Mouse (Mus musculus) cerebral cortex, adult 2 months (tissue): ENCODE results near the gene Chrm3.

ENCODE experiments used
- WGBS: fragments of 180-500 bp; shearing (Covaris S2); methylation state at CpG from one replicate; pipeline ENCODE4 v1.1.7; 2018; 5-methylcytosine and 5-hydroxymethylcytosine counted together

The Chrm3 gene

DNA sequence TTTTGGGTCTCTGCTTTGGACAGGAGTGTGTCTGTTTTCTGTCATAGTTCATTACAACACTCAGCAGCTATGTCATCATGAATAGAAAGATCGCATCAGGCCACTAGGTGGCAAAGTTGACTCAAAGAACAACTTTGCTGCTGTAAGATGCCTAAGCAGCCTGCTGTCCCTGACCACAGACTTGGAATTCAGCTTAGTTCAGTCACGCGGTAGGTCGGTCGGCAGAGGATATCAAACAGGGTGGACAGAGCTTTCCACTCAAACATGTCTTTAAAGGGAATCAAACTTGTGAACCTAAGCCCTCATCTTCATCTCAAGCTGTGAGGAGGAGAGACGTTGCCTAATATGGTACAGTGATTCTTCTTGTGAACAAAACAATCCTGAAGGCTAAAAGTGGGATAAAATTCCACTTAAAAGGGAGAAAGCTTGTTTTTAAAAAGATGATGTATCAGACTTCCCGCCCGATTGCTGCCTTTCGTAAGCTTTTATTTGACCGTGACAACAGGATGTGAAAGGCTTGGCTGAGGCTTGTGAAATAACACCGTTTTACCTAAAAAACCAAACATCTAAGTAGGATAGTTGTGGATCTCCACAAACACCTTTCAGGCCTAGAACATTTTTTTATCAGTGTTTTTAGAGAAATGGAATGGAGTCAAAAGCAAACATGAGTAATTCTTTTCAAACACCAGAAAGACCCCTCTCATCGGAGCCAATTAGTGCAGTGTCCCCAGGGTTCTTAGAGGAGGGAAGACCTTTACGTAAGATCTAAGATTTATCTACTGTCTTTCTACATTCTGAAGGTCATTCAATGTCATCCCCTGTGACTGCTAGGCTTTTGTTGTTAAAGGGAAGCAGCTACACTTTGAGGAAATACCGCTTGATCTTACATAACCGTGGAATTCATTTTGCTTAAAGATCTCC is 478.0 kb downstream of the Chrm3 start:
- WGBS, result 35% methylated on average over 15 of the region's 15 CpGs

DNA sequence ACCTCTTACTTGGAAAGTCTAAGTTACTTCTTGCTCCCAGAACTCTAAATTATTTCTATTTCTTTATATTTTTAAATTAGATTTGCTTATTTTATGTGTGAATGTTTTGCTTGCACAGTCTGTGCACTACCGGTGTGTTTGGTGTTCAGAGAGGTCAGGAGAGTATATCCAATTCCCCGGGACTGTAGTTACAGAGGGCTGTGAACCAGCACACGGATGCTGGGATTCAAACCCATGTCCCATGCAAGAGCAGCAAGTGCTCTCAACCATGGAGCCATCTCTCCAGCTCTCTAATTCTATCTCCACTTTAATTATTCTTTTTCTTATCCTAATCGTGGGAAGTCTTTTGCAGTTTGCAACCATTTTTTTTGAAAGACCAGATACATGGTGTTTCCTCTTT is 478.7 kb downstream of the Chrm3 start:
- 61% methylated on average over 4 of the region's 4 CpGs for WGBS

DNA sequence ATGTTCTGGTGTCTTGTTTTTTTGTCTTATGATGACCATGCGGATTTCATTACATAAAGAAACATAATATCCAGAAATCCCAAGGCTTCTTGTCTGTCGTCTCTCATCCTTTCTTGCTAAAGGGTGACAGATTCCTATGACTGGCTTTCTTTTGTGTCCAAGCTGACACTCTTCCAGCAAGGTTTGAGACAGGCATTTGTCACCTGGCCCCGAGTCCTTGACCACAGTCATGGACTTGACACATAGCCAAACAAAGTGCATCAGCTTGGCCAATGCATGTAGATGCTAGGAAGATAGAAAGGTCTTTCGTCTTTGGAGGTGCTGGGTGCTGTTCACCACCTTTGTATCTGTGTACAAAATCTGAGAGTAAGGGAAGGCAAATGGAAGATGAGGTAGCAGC is 480.2 kb downstream of the Chrm3 start:
- WGBS, result 87% methylated on average over 4 of the region's 4 CpGs

GRCm38 (mm10) chr13:9878596-9879010 is 482.0 kb downstream of the Chrm3 start:
- 85% methylated on average over 7 of the region's 7 CpGs for WGBS

GRCm38 (mm10) chr13:9873377-9873776 is 487.3 kb downstream of the Chrm3 start:
- 93% methylated on average over 3 of the region's 3 CpGs for WGBS

DNA sequence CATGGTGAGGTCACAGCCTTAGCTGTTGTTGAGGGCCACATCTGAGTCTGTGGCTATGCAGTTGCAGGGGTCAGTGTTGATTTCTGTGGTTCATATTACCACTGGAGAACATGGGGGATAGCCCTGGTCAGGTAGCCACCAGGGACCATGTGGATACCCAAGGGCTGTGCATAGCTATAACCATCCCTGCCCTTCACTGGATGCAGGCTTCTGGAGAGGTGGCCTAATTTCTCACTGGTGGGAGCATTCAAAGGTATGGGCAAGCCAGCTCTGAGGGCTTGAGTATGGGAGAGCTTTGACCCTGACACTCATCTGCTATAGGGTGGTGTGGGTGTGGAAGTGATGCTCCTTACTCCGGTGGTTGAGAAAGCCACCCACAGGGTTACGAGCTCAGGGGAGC is 494.5 kb downstream of the Chrm3 start:
- WGBS, result 88% methylated on average over 2 of the region's 2 CpGs

GRCm38 (mm10) chr13:9847515-9847914 is 513.1 kb downstream of the Chrm3 start:
- WGBS, result 80% methylated on average over 3 of the region's 3 CpGs

DNA sequence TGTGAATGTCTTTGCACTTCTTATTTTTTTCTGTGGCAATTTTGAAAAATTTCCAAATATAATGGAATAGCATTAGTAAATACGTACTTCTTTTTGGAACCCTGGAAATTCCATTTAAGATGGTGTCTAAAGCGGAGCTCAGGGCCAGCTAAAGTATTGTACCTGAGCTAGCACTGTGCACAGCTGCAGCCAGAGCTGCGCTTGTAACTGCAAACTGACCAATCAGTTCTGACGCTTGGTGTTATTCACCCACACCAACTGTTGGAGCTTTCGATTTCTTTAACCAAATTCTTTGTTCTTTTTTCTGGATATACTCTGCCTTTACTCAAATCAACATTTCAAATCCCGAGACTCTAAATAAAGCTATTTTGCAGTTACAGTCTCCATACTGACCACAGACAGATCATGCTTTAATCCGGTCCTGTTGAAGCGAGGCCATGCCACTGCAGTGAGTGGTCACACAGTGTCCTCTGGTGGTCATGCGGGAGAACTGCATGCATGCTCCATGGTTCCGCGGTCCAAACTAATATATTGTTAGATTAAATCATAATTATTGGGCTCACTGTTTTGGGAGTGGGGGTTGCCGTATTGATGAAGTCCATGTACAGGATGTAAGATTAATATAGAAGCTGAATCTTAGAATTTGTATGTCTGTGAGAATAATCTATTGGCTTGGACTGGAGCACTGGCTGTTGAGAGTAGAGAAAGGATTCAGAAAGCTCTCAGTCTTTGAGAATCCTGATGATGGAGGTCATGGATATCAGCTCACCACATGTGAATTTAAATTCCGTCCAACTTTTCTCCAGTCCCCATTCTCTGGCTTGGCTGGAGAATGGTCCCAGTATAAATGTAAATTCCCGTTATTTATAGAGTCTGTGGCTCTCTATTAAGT is 513.9 kb downstream of the Chrm3 start:
- WGBS, result 26% methylated on average over 14 of the region's 14 CpGs

- 78% methylated on average over 33 of the region's 33 CpGs for WGBS
These were observed 526.4 kb downstream of the Chrm3 start for GRCm38 (mm10) chr13:9834146-9834679.

- WGBS, result 65% methylated on average over 5 of the region's 5 CpGs
These were observed 534.4 kb downstream of the Chrm3 start for GRCm38 (mm10) chr13:9826227-9826626.
